Mouse (Mus musculus) gastrocnemius, postnatal 25 days (tissue): Measurements from ENCODE around the gene Ambra1. TPM values are rescaled to one million over a fixed set of nuclear protein-coding genes. Genes with fewer than 3 reads are reported as not detected.

ENCODE experiments used
- DNase-seq: peaks from one replicate; pipeline ENCODE4 v3.0.0; 2022
- total RNA-seq, 2 experiments: library from RNA; stranded (reverse); gene quantifications; 1 replicate in 1 of 2; 2 replicates in 1 of 2; pipeline ENCODE4 v1.2.3; 2021

Ambra1 gene
- total RNA-seq, 2 experiments from 2014 or later = 12.6 to 13.0 TPM

DNA sequence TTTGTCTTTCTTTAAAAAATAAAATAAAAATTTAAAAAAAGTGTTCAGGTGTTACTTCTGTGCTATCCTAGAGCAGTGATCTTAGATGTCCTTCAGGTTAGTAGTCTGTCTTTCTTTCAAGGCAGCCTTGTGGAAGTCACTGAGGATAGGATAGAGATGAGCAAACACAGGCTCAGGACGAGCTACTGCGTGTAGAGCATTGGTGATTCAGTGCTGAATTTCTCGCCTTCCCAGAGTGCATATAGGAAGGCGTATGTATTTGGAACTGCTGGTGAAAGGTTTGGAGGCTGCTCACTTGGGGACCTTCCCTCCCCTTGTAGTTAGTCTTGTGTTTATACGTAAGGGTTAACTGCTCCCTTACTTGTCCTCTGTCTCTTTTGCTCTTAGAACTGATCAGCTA lies 5.3 kb downstream of the Ambra1 start:
- DNase-seq = no peak

DNA sequence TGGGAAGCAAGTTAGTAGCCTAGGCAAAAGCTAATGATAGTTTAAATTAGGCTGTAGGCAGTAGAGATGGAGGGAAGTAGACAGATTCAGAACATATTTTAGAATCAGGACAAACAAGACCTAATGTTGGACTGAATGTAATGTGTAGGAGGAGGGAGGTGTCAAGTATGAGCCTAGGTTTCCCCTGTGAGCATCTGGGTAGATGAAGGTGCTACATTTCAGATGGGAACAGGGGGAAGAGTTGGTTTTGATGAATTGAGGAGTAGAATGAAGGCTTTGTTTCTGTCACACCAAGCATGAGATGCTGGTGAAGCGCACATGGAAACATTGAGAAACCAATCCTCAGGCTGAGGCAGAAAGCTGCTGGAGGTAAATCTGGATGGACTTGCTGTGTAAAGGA lies 9.7 kb downstream of the Ambra1 start:
- no peak for DNase-seq

GRCm38 (mm10) chr2:91744686-91745085 lies 14.8 kb downstream of the Ambra1 start:
- DNase-seq = no peak

DNA sequence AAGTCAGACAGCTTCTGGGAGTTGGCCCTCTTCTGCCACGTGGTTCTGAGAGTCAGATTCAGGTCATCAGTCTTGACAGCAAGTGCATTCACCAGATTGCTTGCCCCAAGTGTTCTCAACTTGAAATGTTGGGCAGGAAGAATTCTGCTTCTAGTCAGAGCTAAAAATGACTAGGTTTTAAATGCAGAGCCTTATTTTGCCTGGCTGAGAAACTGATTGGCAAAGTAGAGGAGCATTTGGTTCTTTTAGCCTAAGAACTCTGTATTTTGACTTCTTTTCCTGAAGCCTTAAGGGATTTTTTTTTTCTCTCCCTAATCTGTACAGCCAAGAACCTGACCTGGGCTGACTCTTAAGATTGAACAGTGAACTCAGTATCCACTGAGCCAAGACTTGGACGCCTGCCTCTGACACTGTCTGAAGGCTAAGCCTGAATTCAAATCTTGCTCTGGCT lies 19.9 kb downstream of the Ambra1 start:
- DNase-seq = peak; percentile 77

GRCm38 (mm10) chr2:91771921-91772705 lies 42.2 kb downstream of the Ambra1 start:
- DNase-seq = no peak

GRCm38 (mm10) chr2:91773309-91773708 lies 43.4 kb downstream of the Ambra1 start:
- no peak for DNase-seq

GRCm38 (mm10) chr2:91779166-91779565 lies 49.2 kb downstream of the Ambra1 start:
- no peak for DNase-seq

DNA sequence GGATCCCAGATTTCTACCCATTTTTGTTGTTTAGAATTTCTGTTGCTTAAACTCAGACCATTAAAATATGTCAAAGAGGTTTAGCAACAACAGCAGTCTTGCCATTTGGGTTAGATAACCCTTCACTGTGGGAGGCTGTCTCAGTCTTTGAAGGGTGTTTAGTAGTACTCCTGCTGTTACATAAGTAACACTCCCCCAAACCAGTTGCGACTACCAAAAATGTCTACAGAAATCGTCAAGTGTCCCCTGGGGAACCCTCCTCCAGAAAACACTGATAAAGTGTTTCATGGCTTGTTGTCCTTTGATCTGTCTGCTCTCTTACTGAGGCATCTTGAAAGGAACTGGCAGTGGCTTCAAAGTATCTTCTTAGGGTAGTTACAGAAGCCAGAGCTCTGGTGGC lies 61.7 kb downstream of the Ambra1 start:
- no peak for DNase-seq

DNA sequence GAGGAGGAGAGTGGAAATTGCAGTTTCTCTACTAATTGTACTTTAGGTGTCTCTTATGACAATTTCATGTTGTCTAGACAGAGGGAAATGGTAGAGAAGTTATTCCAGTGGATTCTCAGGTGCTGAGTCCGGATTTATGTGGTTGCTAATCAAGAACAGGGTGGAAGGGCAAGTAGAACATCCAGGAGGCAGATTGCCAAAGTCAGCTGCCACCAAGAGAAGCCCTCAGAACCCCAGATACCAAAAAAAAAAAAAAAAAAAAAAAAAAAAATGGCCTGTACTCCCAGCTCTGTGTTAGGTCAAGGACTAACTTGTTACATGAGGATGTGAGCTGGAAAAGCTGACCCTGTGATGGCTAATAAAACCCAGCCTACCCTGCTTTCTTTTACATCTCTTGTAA lies 62.4 kb downstream of the Ambra1 start:
- no peak for DNase-seq

- no peak for DNase-seq
Measured at GRCm38 (mm10) chr2:91794466-91794865, 64.5 kb downstream of the Ambra1 start.

- no peak for DNase-seq
Measured at GRCm38 (mm10) chr2:91795091-91795490, 65.2 kb downstream of the Ambra1 start.

GRCm38 (mm10) chr2:91811433-91811832 lies 81.5 kb downstream of the Ambra1 start:
- DNase-seq = no peak

- DNase-seq = no peak
Measured at GRCm38 (mm10) chr2:91816741-91817140, 86.8 kb downstream of the Ambra1 start.

DNA sequence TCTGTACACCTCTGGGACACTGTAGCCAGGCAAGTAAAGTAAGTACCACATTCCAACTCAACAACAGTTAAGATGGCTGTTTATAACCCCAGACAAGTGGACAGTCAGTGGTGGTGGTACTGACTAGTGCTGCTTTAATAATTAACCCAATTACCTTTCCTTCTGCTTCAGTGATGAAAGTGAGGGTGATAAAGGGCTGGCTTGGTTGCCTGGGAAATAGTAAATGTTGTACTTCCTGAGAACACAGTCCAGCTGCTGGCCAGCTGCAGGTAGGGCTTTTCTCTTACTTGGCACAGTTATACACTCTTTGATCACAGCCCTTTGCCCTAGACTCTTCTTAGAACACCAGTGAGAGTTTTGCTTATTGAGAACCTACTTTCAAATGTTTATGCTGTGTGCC lies 102.3 kb downstream of the Ambra1 start:
- no peak for DNase-seq

DNA sequence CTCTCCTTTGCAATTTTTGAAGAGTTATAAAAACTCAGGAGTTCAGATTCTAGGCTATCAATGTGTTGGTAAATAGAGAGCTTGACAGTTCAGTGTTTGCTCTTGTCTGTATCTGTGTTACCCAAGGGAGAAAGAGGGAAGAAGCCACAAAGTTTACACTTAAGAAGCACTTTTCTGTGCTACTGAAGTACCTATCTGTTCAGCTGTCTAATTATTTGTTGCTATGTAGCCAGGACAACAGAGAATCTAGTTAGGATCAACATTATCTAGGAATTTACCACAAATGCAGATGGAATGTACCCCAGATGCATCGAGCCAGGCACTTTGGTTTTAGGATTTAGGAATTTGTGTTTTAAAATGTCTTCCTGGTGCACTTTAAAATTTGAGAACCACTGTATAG lies 104.3 kb downstream of the Ambra1 start:
- DNase-seq = no peak

DNA sequence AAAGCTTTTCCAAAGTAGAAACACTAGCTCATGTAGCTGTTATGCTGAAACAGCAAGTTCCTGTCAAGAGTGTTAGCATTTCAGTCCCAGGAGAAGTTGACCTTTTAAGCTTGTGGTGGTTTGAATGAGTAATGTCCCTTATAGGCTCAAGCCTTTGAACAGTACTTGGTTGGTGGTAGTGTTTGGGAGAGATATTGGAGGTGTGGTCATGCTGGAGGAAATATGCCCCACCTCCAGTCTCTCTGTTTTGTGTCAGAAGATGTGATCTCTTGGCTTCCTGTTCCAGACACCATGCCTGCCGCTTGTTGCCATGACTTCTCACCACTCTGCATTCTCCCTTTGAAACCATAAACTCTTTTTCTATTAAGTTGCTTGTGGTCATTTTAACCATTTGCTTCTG lies 105.1 kb downstream of the Ambra1 start:
- DNase-seq = no peak

DNA sequence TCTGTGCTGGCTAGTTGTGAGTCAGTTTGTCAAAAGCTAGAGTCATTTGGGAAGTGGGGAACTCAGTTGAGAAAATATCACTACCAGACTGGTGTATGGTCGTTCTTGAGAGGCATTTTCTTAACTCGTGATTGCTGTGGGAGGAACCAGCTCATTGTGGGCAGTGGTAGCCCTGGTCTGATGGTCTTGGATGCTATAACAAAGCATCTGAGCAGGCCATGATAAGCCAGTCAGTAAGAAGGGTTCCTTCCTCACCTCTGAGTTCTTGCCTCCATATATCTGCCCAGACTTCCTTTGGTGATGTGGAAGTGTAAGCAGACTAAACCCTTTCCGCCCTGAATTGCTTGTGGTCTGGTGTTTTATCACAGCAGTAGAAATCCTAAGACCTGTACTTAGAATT lies 105.7 kb downstream of the Ambra1 start:
- no peak for DNase-seq

DNA sequence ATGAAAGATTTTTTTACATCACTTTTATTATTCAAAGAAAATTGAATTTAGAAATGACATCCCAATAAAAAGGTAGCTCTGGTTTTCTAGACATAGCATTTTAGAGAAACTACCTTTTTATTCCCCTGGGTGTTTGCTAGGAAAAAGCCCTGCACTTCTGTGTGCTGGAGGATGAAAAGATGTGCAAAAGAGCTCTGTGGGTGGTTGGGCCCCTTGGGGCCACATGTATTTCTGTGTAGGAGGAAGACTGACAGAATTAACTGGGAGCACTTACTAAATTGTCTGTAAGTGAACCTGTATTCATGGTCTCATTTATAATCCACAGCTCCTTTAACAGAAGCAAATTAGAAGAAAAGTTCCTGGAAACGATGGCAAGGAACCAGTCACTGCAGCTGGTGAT lies 114.2 kb downstream of the Ambra1 start:
- DNase-seq = no peak

- no peak for DNase-seq
Measured at GRCm38 (mm10) chr2:91852446-91853191, 122.7 kb downstream of the Ambra1 start.

DNA sequence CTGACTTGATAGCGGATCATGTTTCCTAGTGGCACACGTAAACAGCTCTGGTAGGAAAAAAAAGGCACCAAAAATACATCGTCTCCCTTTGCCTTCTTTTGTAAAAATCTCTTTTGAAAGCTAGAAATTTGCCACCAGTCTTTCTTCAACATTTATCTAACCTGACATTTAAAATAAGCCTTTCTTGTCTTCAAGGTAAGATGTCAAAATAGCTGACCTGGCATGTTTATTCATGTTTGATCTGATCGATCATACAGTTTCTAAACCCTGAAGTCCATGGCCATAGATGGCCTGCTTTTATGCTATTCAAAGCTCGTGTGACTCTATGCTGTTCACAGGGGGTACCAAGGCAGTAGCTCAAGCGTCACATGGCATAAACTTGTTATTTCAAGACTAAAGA lies 124.6 kb downstream of the Ambra1 start:
- no peak for DNase-seq

DNA sequence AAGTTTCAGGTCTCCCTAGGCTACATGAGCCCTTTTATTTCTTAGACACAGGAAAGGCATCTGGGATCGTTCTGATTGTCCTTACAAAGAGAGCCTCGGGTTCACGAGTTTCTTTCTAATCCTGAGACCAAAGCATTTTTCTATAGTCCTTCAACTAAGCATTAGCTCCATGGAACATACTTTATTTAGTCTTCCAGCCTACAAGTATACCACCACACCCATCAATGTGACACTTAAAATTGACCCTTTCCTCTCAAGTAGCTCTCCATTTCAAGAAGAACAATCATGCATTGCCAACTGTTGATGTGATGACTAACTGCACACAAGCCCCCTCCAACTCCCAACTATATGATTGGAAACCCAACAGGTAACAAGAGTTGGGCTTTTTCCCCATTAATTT lies 127.0 kb downstream of the Ambra1 start:
- no peak for DNase-seq

- DNase-seq = no peak
Measured at GRCm38 (mm10) chr2:91859423-91859822, 129.5 kb downstream of the Ambra1 start.

DNA sequence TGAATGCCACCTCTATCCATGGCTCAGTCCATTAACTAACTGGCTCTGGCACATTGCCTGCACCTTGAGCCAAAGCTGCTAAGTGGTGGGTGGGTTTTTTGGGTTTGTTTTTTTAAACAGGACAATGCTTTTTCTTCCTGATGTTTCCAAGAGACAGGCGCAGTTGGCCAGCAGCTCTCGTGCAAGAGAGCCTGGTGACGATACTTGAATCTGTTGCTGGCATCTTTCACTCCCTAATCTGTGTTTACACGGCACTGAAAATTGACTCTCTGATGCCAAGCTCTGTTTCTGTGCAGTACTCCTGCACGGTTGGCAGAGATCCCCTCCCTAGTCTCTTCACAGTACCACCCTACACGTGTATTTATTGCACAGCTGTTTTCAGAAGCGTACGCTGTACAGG lies 140.8 kb downstream of the Ambra1 start:
- DNase-seq = no peak

GRCm38 (mm10) chr2:91871225-91871624 lies 141.3 kb downstream of the Ambra1 start:
- no peak for DNase-seq
